Mouse (Mus musculus) bone marrow, adult 2 months (tissue): ENCODE measurements around the gene 4933427D14Rik.

Experiments used
- CTCF ChIP-seq: fragments of 200-500 bp; IDR thresholded peaks from 2 replicates; pipeline ENCODE4 v1.5.1; 2011; ENCODE audit warnings: low read length, control low read depth; ENCODE audit not compliant: control insufficient read depth, insufficient read depth
- POLR2A ChIP-seq: fragments of 200-500 bp; IDR thresholded peaks from 2 replicates; pipeline ENCODE4 v1.6.1; 2011; ENCODE audit warnings: low read depth, mild to moderate bottlenecking, control low read depth, low read length, borderline replicate concordance; ENCODE audit not compliant: control insufficient read depth

DNA sequence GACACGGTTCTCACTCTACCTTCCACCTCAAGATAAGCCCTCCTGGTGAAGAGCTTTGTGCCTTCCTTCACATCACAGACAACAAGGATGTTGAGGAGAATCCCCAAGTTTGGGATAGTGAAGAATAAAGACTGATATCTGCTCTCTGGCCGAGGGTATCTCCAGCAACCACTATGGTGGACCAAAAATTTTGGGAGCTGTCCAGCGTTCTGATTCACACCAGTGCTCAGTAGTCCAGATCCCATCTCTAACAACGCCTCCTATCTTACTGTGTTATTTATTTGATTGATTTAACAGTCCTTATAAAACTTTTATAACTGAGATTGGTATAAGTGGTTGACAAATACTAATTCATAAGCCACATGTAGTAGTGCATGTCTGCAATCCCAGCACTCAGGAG is 94.0 kb downstream of the 4933427D14Rik start:
- TF ChIP-seq CTCF: no peak
- TF ChIP-seq POLR2A: no peak
